Mouse (Mus musculus) lung, postnatal 25 days (tissue): ENCODE results near the gene Smim26.

Experiments
- DNase-seq: peaks from one replicate; pipeline ENCODE4 v3.0.0; 2022; ENCODE audit warnings: low spot score

The Smim26 gene

DNA sequence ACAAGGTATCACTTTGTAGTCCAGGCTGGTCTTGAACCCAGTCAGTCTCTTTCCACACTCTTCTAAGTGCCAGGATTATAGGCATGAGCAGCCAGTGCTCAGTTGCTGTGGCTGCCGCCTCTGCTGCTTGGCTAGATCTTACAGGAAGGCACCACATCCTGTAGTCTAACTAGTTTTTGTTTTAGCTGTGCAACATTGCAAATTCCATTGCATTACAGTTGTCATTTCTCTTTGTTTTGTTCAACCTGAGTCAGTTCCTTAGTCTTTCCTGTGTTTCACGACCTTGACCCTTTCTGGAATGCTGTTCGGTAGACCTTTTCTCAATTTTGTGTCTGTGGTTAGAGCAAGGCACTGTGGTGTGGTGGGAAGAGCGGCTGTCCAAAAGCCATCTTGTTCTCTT is 43.4 kb downstream of the Smim26 start:
- no peak for DNase-seq

DNA sequence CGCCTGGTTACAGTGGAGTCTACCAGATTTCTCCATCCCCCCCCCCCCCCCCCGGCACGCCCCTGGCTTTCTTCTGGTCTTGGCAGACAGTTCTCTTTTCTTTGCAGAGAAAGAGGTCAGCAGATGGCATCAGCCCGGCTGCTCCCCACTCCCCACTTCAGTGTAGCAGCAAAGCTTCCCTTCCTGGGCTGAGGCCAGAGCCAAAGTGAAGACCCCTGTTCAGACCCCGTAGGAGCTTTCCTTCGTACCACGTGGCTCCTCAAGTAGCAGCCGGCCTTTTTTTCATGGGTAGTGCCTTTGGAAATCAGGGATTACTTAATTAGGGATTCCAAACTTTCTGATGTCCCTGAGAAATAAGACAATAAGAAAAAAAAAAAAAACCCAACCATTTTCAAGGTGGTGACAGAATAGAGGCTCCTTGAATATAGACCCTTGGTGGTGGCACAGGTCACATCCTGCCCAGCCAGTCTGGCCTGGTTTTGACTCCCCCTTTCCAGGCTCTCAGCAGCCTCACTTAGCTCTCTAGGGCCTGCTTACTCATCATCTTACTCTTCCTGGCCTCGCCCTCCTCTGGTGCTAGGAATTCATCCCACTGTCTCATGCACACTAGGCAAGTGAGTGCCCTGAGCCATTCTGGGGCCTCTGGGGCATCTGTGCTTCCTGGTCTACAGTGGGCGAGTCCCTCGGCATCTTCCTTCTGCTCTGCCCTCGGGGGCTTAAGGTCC is 44.0 kb downstream of the Smim26 start:
- DNase-seq = no peak

DNA sequence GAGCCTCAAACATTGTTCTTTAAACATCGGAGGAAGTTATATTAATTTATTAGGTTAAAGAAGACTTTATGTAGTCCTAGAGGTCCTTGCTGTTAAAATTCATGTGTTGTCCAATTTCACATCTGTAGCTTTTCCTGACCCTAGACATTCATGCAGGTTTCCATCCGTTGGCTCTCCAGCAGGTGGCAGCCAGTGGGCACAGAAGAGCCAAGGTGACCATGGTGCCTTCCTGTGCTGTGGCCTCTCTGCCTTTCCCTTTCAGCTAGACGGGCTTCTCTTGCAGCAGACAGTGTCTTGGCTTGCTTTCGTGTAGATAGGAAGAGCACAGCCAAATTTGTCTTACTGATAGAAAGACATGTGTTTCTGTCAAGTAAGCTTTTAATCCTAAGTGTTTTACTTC is 44.9 kb downstream of the Smim26 start:
- DNase-seq = no peak

DNA sequence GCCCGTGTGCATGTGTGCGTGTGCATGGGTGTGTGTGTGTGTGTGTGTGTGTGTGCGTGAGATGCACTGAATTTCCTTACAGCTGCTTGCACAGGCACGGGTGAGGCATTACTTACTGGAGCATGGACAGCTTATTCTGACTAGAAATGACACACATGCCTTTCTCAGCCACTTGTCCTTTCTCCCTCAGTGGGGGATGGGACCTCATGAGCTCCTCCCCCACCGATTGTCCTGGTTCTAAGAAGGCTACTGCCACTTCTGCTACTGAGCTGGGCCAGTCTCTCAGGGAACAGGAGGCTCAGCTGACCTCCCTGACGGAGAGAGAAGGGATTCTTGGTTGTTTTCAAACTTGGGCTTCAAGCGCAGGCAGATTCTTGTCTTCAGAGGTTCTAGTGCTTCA is 46.2 kb downstream of the Smim26 start:
- DNase-seq = no peak

DNA sequence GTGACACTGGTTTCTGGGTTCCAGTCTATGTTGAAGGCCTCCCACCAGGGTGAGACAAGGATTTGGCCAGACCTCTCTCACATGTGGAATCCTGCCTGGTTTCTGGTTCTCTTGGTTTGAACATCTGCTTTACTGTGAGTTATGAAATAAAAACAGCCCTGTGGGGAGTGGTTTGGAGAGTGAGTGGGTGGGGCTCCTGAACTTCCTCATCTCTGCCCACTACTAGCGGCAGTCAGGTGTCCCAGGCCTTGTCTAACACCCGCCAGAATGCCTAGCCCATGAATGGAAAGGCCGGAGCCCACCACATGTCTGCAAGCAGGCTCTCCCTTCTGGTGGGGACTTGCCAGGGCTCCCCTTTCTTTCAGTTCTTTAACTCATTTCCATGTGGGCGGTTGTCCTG is 48.1 kb downstream of the Smim26 start:
- DNase-seq = no peak
